Mouse (Mus musculus) Patski (cell line): Measurements from ENCODE around the gene Slc37a1. TPM values are rescaled to one million over a fixed set of nuclear protein-coding genes. Genes with fewer than 3 reads are reported as not detected.

ENCODE experiments used
- ATAC-seq: fragments of 100-300 bp; one replicate; pipeline ENCODE4 v1.8.0; 2021
- CTCF ChIA-PET: fragments of 350-600 bp; sonication (Branson Sonifier 250); formaldehyde crosslinking; loops from one replicate; lab custom pipeline; 2022; ENCODE audit warnings: inconsistent platforms; lab: Charles Lee
- POLR2A ChIA-PET: fragments of 350-600 bp; sonication (Branson Sonifier 250); formaldehyde crosslinking; loops from one replicate; lab custom pipeline; 2022; ENCODE audit warnings: antibody characterized with exemption, inconsistent platforms; lab: Charles Lee
- DNase-seq: peaks from one replicate; pipeline ENCODE4 v3.0.0-alpha.2; 2011; ENCODE audit warnings: low read depth, low spot score
- H3K27me3 ChIP-seq: fragments of 371-371 bp; one replicate; pipeline ENCODE4 v1.5.1; 2021
- CTCF ChIP-seq: fragments of 100-300 bp; IDR thresholded peaks from one replicate; pipeline ENCODE4 v1.5.1; 2021
- in situ Hi-C: fragments of 300-500 bp; cut with MboI; formaldehyde crosslinking; loops from 3 replicates; pipeline ENCODE4 v1.11.1; 2018; ENCODE audit warnings: low pct_unique_long_range_greater_than_20kb, mixed read lengths
- polyA plus RNA-seq: library from polyadenylated mRNA; unstranded; gene quantifications from one replicate; pipeline ENCODE4 v1.2.3, GENCODE M21; 2021

The Slc37a1 gene
- polyA plus RNA-seq, 1 experiment from 2014 or later: 4.5 TPM

GRCm38 (mm10) chr17:31290859-31291258 lies 4.3 kb downstream of the Slc37a1 start:
- POLR2A ChIA-PET: no interaction called here

GRCm38 (mm10) chr17:31294363-31295214 lies 8.0 kb downstream of the Slc37a1 start:
- DNase-seq: no peak
- in situ Hi-C loops: no loop called here
- H3K27me3 ChIP-seq: peaks cover 4% of the 10 kb centered on the region
- CTCF ChIA-PET: interaction anchor here (0.7 to 1.7 kb wide), 3 partner anchors 10 to 40 kb away, joined by 3 to 6 read pairs (median 3); no protein-coding TSS in a partner anchor
- no peak for ATAC-seq
- POLR2A ChIA-PET: no interaction called here
- TF ChIP-seq CTCF: peak; percentile 57

More at GRCm38 (mm10) chr17:31290859-31291258, 4.3 kb downstream of the Slc37a1 start:
- CTCF ChIA-PET: no interaction called here
- in situ Hi-C loops: no loop called here
- no peak for TF ChIP-seq CTCF
- no peak for DNase-seq
- H3K27me3 ChIP-seq: no peaks in the 10 kb centered on the region
- ATAC-seq: no peak

GRCm38 (mm10) chr17:31295215-31295891 lies 8.8 kb downstream of the Slc37a1 start:
- ATAC-seq: no peak
- H3K27me3 ChIP-seq: peaks cover 4% of the 10 kb centered on the region
- ChIA-PET POLR2A (no interaction called here), CTCF (interaction anchor here (1.4 to 1.7 kb wide), 2 partner anchors 9 to 41 kb away, joined by 3 to 6 read pairs; no protein-coding TSS in a partner anchor)
- in situ Hi-C loops: no loop called here
- TF ChIP-seq CTCF: no peak
- no peak for DNase-seq

- DNase-seq (no peak), ATAC-seq (peak; percentile 89)
- H3K27me3 ChIP-seq: peaks cover 4% of the 10 kb centered on the region
- CTCF ChIA-PET: interaction anchor here (1.0 to 1.7 kb wide), 2 partner anchors 8 to 10 kb away, joined by 3 to 6 read pairs; no protein-coding TSS in a partner anchor
- TF ChIP-seq CTCF: no peak
- in situ Hi-C loops: no loop called here
- POLR2A ChIA-PET: interaction anchor here (0.8 to 1.2 kb wide), 2 partner anchors 10 to 12 kb away, joined by 3 read pairs; no protein-coding TSS in a partner anchor
Measured at GRCm38 (mm10) chr17:31295892-31296781, 9.5 kb downstream of the Slc37a1 start.

GRCm38 (mm10) chr17:31297521-31297939 lies 10.9 kb downstream of the Slc37a1 start:
- no peak for ATAC-seq
- no peak for DNase-seq
- CTCF ChIA-PET: interaction anchor here (1.0 to 1.4 kb wide), 2 partner anchors 8 to 11 kb away, joined by 3 read pairs; no protein-coding TSS in a partner anchor
- TF ChIP-seq CTCF: no peak
- POLR2A ChIA-PET: interaction anchor here (1.2 kb wide), 1 partner anchor 8 kb away, joined by 3 read pairs; no protein-coding TSS in a partner anchor
- in situ Hi-C loops: no loop called here
- H3K27me3 ChIP-seq: peaks cover 4% of the 10 kb centered on the region

- no peak for TF ChIP-seq CTCF
- POLR2A ChIA-PET: no interaction called here
- ATAC-seq (no peak), DNase-seq (no peak)
- H3K27me3 ChIP-seq: peaks cover 4% of the 10 kb centered on the region
- in situ Hi-C loops: no loop called here
- CTCF ChIA-PET: interaction anchor here (1.4 kb wide), 1 partner anchor 10 kb away, joined by 3 read pairs; no protein-coding TSS in a partner anchor
Measured at GRCm38 (mm10) chr17:31298419-31299209, 12.0 kb downstream of the Slc37a1 start.

- POLR2A ChIA-PET: no interaction called here
- DNase-seq: no peak
- H3K27me3 ChIP-seq: peaks cover 4% of the 10 kb centered on the region
- ATAC-seq: no peak
- no peak for TF ChIP-seq CTCF
- CTCF ChIA-PET: no interaction called here
- in situ Hi-C loops: no loop called here
Measured at GRCm38 (mm10) chr17:31299981-31300380, 13.4 kb downstream of the Slc37a1 start.

- H3K27me3 ChIP-seq: peaks cover 4% of the 10 kb centered on the region
- ATAC-seq (no peak), DNase-seq (no peak)
- TF ChIP-seq CTCF: no peak
- ChIA-PET CTCF (no interaction called here), POLR2A (no interaction called here)
- in situ Hi-C loops: no loop called here
Measured at GRCm38 (mm10) chr17:31300736-31301135, 14.1 kb downstream of the Slc37a1 start.

GRCm38 (mm10) chr17:31303401-31303800 lies 16.8 kb downstream of the Slc37a1 start:
- ChIA-PET CTCF (interaction anchor here (1.8 kb wide), 1 partner anchor 8 kb away, joined by 6 read pairs; no protein-coding TSS in a partner anchor), POLR2A (no interaction called here)
- DNase-seq: no peak
- ATAC-seq: no peak
- TF ChIP-seq CTCF: no peak
- in situ Hi-C loops: no loop called here
- H3K27me3 ChIP-seq: no peaks in the 10 kb centered on the region
